Mouse (Mus musculus): ENCODE data around the gene Ctps2.
"Not testable (repeated sequence)": the region's sequence is repeated elsewhere in the genome, so short reads cannot be mapped to it uniquely, and the experiment has no call there.

GRCm38 (mm10) chrX:162888575-162889223 lies 12.3 kb upstream of the Ctps2 start:
- TF ChIP-seq MYOG (IDR thresholded peaks at IDR 0.05; ENCODE audit: control insufficient read depth, extremely low read depth, insufficient read length); CTCF (IDR thresholded peaks at IDR 0.05; ENCODE audit: control insufficient read depth, insufficient read depth, insufficient read length): not testable (repeated sequence)
